Mouse (Mus musculus) olfactory bulb, adult 2 months (tissue): Measurements from ENCODE around the gene Ccdc88c.

Experiments
- CTCF ChIP-seq: fragments of 200-500 bp; IDR thresholded peaks from 2 replicates; pipeline ENCODE4 v1.5.1; 2012; ENCODE audit warnings: low read depth, mild to moderate bottlenecking, low read length, moderate library complexity; ENCODE audit not compliant: insufficient read depth
- POLR2A ChIP-seq: fragments of 200-500 bp; IDR thresholded peaks from 2 replicates; pipeline ENCODE4 v1.6.1; 2012; ENCODE audit warnings: mild to moderate bottlenecking, low read depth, low read length, moderate library complexity; ENCODE audit not compliant: insufficient read depth

DNA sequence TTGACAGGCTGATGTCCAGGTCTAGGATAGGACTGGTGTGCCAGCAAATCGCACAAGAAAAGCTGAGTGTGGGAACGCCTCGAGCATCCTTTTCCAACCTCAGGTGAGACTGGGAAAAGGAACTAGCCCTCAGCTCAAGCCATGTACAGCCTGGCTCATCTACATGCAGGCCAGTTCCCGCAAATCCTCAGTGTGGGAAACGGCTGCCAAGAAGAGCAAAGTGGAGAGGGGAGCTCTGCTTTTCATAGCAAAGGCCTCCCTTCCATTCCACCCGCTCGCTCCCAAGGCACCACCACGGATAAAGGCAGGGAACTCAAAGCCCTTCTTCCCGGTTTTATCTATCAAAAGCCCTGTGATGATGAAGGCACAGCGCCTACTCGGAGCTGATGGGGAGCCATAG, 5.7 kb downstream of the Ccdc88c start:
- TF ChIP-seq POLR2A (no peak), CTCF (no peak)
